Mouse (Mus musculus) embryonic facial prominence, embryonic 13.5 days (tissue): ENCODE measurements around the gene Lpar5. TPM values are rescaled to one million over a fixed set of nuclear protein-coding genes. Genes with fewer than 3 reads are reported as not detected.

Experiments used
- ATAC-seq: fragments of 200-750 bp; cut with Nextera tagmentation; 2 replicates; pipeline ENCODE4 v1.8.0; 2017; ENCODE audit warnings: low read depth; ENCODE audit not compliant: insufficient number of reproducible peaks, insufficient read depth, low FRiP score, low TSS enrichment
- H3K27ac ChIP-seq: fragments of 300-500 bp; sonication (generic); 2 replicates; pipeline ENCODE4 v1.5.1; 2015; ENCODE audit warnings: moderate library complexity, mild to moderate bottlenecking, inconsistent platforms
- H3K27me3 ChIP-seq: fragments of 300-500 bp; sonication (generic); 2 replicates; pipeline ENCODE4 v1.6.1; 2015; ENCODE audit warnings: mild to moderate bottlenecking, inconsistent platforms
- H3K36me3 ChIP-seq: fragments of 300-500 bp; sonication (generic); 2 replicates; pipeline ENCODE4 v1.6.1; 2015; ENCODE audit warnings: mild to moderate bottlenecking, inconsistent platforms
- H3K4me1 ChIP-seq: fragments of 300-500 bp; sonication (generic); 2 replicates; pipeline ENCODE4 v1.6.1; 2015; ENCODE audit warnings: inconsistent platforms
- H3K4me2 ChIP-seq: fragments of 300-500 bp; sonication (generic); 2 replicates; pipeline ENCODE4 v1.6.1; 2015; ENCODE audit warnings: moderate library complexity, mild to moderate bottlenecking, inconsistent platforms
- H3K4me3 ChIP-seq: fragments of 300-500 bp; sonication (generic); 2 replicates; pipeline ENCODE4 v1.5.1; 2015; ENCODE audit warnings: mild to moderate bottlenecking, inconsistent platforms
- H3K9ac ChIP-seq: fragments of 300-500 bp; sonication (generic); 2 replicates; pipeline ENCODE4 v1.6.1; 2015; ENCODE audit warnings: mild to moderate bottlenecking, inconsistent platforms
- H3K9me3 ChIP-seq: fragments of 300-500 bp; sonication (generic); 2 replicates; pipeline ENCODE4 v1.6.1; 2016; ENCODE audit warnings: inconsistent platforms
- WGBS: fragments of 180-500 bp; shearing (Covaris S2); methylation state at CpG from one replicate; pipeline ENCODE4 v1.1.7; 2015; ENCODE audit warnings: mixed read lengths; 5-methylcytosine and 5-hydroxymethylcytosine counted together
- polyA plus RNA-seq: library from polyadenylated mRNA; unstranded; fragments of >200 nt; fragmentation: Nextera tagmentation; extraction: Ambion mirVana; gene quantifications from 2 replicates; pipeline ENCODE4 v1.2.1, GENCODE M21; 2015

The Lpar5 gene
- polyA plus RNA-seq, 1 experiment from 2014 or later, result 0.97 TPM

- no peak for ATAC-seq
- H3K9me3 ChIP-seq, result no peaks in the 10 kb centered on the region
- H3K36me3 ChIP-seq, result peaks cover 50% of the 10 kb centered on the region
- H3K4me1 ChIP-seq, result peaks cover 31% of the 10 kb centered on the region
- H3K9ac ChIP-seq, result peak overlapping the region; percentile 93
- 57% methylated on average over 8 of the region's 8 CpGs for WGBS
- peak overlapping the region; percentile 96 for H3K4me3 ChIP-seq
- H3K27me3 ChIP-seq, result no peaks in the 10 kb centered on the region
- no peak overlapping the region for H3K27ac ChIP-seq
- peak overlapping the region; percentile 93 for H3K4me2 ChIP-seq
Observed at GRCm38 (mm10) chr6:125097951-125098350, 30.2 kb downstream of the Lpar5 start.

GRCm38 (mm10) chr6:125098513-125098912 is 30.8 kb downstream of the Lpar5 start:
- ATAC-seq, result no peak
- H3K9ac ChIP-seq, result peak overlapping the region; percentile 93
- WGBS, result 51% methylated on average over 3 of the region's 3 CpGs
- peak overlapping the region; percentile 93 for H3K4me2 ChIP-seq
- peaks cover 31% of the 10 kb centered on the region for H3K4me1 ChIP-seq
- no peaks in the 10 kb centered on the region for H3K9me3 ChIP-seq
- H3K27me3 ChIP-seq, result no peaks in the 10 kb centered on the region
- peak overlapping the region; percentile 96 for H3K4me3 ChIP-seq
- peak overlapping the region; percentile 55; the same call in 1 of the 2 replicates for H3K27ac ChIP-seq
- H3K36me3 ChIP-seq, result peaks cover 54% of the 10 kb centered on the region

GRCm38 (mm10) chr6:125099421-125099971 is 31.8 kb downstream of the Lpar5 start:
- 49% methylated on average over 5 of the region's 5 CpGs for WGBS
- Histone ChIP-seq H3K27me3 (no peaks in the 10 kb centered on the region), H3K9ac (peak overlapping the region; percentile 93), H3K36me3 (peaks cover 64% of the 10 kb centered on the region), H3K4me1 (peaks cover 31% of the 10 kb centered on the region), H3K27ac (peak overlapping the region; percentile 49; the same call in 1 of the 2 replicates), H3K4me3 (peak overlapping the region; percentile 96), H3K4me2 (peak overlapping the region; percentile 93), H3K9me3 (no peaks in the 10 kb centered on the region)
- ATAC-seq, result no peak

GRCm38 (mm10) chr6:125101444-125101843 is 33.7 kb downstream of the Lpar5 start:
- H3K4me1 ChIP-seq, result peaks cover 31% of the 10 kb centered on the region
- no peak overlapping the region for H3K4me2 ChIP-seq
- no peak for ATAC-seq
- H3K9me3 ChIP-seq, result no peaks in the 10 kb centered on the region
- peaks cover 83% of the 10 kb centered on the region for H3K36me3 ChIP-seq
- no peaks in the 10 kb centered on the region for H3K27me3 ChIP-seq
- no peak overlapping the region for H3K9ac ChIP-seq
- H3K27ac ChIP-seq, result no peak overlapping the region
- WGBS, result 81% methylated on average over 9 of the region's 9 CpGs
- H3K4me3 ChIP-seq, result no peak overlapping the region

- no peak overlapping the region for H3K4me2 ChIP-seq
- H3K4me1 ChIP-seq, result peaks cover 13% of the 10 kb centered on the region
- H3K4me3 ChIP-seq, result no peak overlapping the region
- H3K9me3 ChIP-seq, result no peaks in the 10 kb centered on the region
- no peak for ATAC-seq
- 96% methylated on average over 4 of the region's 4 CpGs for WGBS
- H3K36me3 ChIP-seq, result peaks cover 99% of the 10 kb centered on the region
- no peak overlapping the region for H3K27ac ChIP-seq
- H3K9ac ChIP-seq, result no peak overlapping the region
- no peaks in the 10 kb centered on the region for H3K27me3 ChIP-seq
Observed at GRCm38 (mm10) chr6:125104223-125104622, 36.5 kb downstream of the Lpar5 start.

GRCm38 (mm10) chr6:125107705-125108104 is 40.0 kb downstream of the Lpar5 start:
- H3K9me3 ChIP-seq, result no peaks in the 10 kb centered on the region
- no peak overlapping the region for H3K4me3 ChIP-seq
- H3K4me1 ChIP-seq, result no peaks in the 10 kb centered on the region
- WGBS, result 91% methylated on average over 2 of the region's 2 CpGs
- no peaks in the 10 kb centered on the region for H3K27me3 ChIP-seq
- H3K9ac ChIP-seq, result no peak overlapping the region
- no peak for ATAC-seq
- no peak overlapping the region for H3K4me2 ChIP-seq
- peaks cover 99% of the 10 kb centered on the region for H3K36me3 ChIP-seq
- H3K27ac ChIP-seq, result no peak overlapping the region

- ATAC-seq, result no peak
- no peak overlapping the region for H3K27ac ChIP-seq
- no peaks in the 10 kb centered on the region for H3K9me3 ChIP-seq
- no peak overlapping the region for H3K4me3 ChIP-seq
- 62% methylated on average over 14 of the region's 14 CpGs for WGBS
- no peak overlapping the region for H3K9ac ChIP-seq
- H3K4me1 ChIP-seq, result no peaks in the 10 kb centered on the region
- H3K27me3 ChIP-seq, result no peaks in the 10 kb centered on the region
- H3K4me2 ChIP-seq, result no peak overlapping the region
- peaks cover 100% of the 10 kb centered on the region for H3K36me3 ChIP-seq
Observed at GRCm38 (mm10) chr6:125109371-125109770, 41.7 kb downstream of the Lpar5 start.

- Histone ChIP-seq H3K36me3 (peaks cover 97% of the 10 kb centered on the region), H3K9ac (no peak overlapping the region), H3K9me3 (no peaks in the 10 kb centered on the region), H3K27ac (no peak overlapping the region), H3K4me2 (no peak overlapping the region), H3K27me3 (no peaks in the 10 kb centered on the region), H3K4me3 (no peak overlapping the region), H3K4me1 (no peaks in the 10 kb centered on the region)
- ATAC-seq, result no peak
- 93% methylated on average over 7 of the region's 7 CpGs for WGBS
Observed at GRCm38 (mm10) chr6:125110927-125111326, 43.2 kb downstream of the Lpar5 start.

GRCm38 (mm10) chr6:125112553-125112952 is 44.8 kb downstream of the Lpar5 start:
- H3K27ac ChIP-seq, result no peak overlapping the region
- H3K9me3 ChIP-seq, result no peaks in the 10 kb centered on the region
- H3K36me3 ChIP-seq, result peaks cover 97% of the 10 kb centered on the region
- no peak overlapping the region for H3K4me3 ChIP-seq
- no peak for ATAC-seq
- no peak overlapping the region for H3K4me2 ChIP-seq
- WGBS, result 93% methylated on average over 11 of the region's 11 CpGs
- no peak overlapping the region for H3K9ac ChIP-seq
- no peaks in the 10 kb centered on the region for H3K4me1 ChIP-seq
- no peaks in the 10 kb centered on the region for H3K27me3 ChIP-seq

- no peak overlapping the region for H3K4me2 ChIP-seq
- H3K4me3 ChIP-seq, result no peak overlapping the region
- H3K36me3 ChIP-seq, result peaks cover 96% of the 10 kb centered on the region
- no peak overlapping the region for H3K27ac ChIP-seq
- 90% methylated on average over 8 of the region's 8 CpGs for WGBS
- ATAC-seq, result no peak
- no peaks in the 10 kb centered on the region for H3K4me1 ChIP-seq
- no peaks in the 10 kb centered on the region for H3K9me3 ChIP-seq
- no peaks in the 10 kb centered on the region for H3K27me3 ChIP-seq
- H3K9ac ChIP-seq, result no peak overlapping the region
Observed at GRCm38 (mm10) chr6:125119387-125119786, 51.7 kb downstream of the Lpar5 start.

GRCm38 (mm10) chr6:125128724-125129123 is 61.0 kb downstream of the Lpar5 start:
- Histone ChIP-seq H3K4me1 (peaks cover 16% of the 10 kb centered on the region), H3K4me2 (no peak overlapping the region), H3K4me3 (no peak overlapping the region), H3K27ac (no peak overlapping the region), H3K9me3 (no peaks in the 10 kb centered on the region), H3K9ac (no peak overlapping the region), H3K36me3 (peaks cover 71% of the 10 kb centered on the region), H3K27me3 (no peaks in the 10 kb centered on the region)
- WGBS, result 91% methylated on average over 12 of the region's 12 CpGs
- ATAC-seq, result no peak

GRCm38 (mm10) chr6:125129710-125130402 is 62.1 kb downstream of the Lpar5 start:
- 86% methylated on average over 20 of the region's 20 CpGs for WGBS
- no peak overlapping the region for H3K9ac ChIP-seq
- no peak overlapping the region for H3K4me3 ChIP-seq
- peaks cover 16% of the 10 kb centered on the region for H3K4me1 ChIP-seq
- H3K4me2 ChIP-seq, result no peak overlapping the region
- H3K27me3 ChIP-seq, result no peaks in the 10 kb centered on the region
- H3K9me3 ChIP-seq, result no peaks in the 10 kb centered on the region
- ATAC-seq, result no peak
- H3K36me3 ChIP-seq, result peaks cover 70% of the 10 kb centered on the region
- no peak overlapping the region for H3K27ac ChIP-seq
